In genomic region chr1:42233289-42233688, GRCm38 (mm10) we compare ENCODE assay signal across 13 mouse cellular contexts.
A peak's percentile ranks its signal among the peaks of the same experiment; 100 is the strongest.
DNase-seq lines count a peak whose midpoint lies in the region; ATAC-seq lines count a peak whose summit lies in the region.
"Had no signal": no experiment of that assay in that cellular context is flagged by ENCODE, and none has a peak within 500 bp of the region (broad histone marks: within the 10 kb centered on the region; RNA-seq: fewer than 3 reads in every experiment).

No protein-coding gene starts in this region.

- H3K9ac ChIP-seq in forebrain, embryonic 13.5 days, result 0 out of 2 replicates have a peak overlapping the region, but pooled peaks have one; percentile 8
- H3K9ac ChIP-seq in kidney, embryonic 16.5 days (replicated peaks; ENCODE audit: low read length), result no peak overlapping the region
- no peak overlapping the region for H3K9ac ChIP-seq in midbrain, embryonic 16.5 days (ENCODE audit: low read depth, low read length)
- H3K9ac ChIP-seq: embryonic facial prominence, embryonic 13.5 days had no signal

- H3K9me3 ChIP-seq in forebrain, embryonic 13.5 days (replicated peaks), result no peaks in the 10 kb centered on the region
- H3K9me3 ChIP-seq in kidney, embryonic 16.5 days (ENCODE audit: low read length), result no peaks in the 10 kb centered on the region
- no peaks in the 10 kb centered on the region for H3K9me3 ChIP-seq in midbrain, embryonic 16.5 days (replicated peaks; ENCODE audit: control insufficient read depth, low read length, poor library complexity, severe bottlenecking)
- H3K9me3 ChIP-seq: embryonic facial prominence, embryonic 13.5 days had no signal

- DNase-seq in embryo, embryonic 11 days, result peak; percentile 73
- no peak for DNase-seq in frontal cortex, postnatal 36 days (ENCODE audit: low spot score in 2 of 2)
- DNase-seq in gastrocnemius, adult 18-20 months (ENCODE audit: low spot score), result no peak
- DNase-seq in gastrocnemius, postnatal 25 days, result no peak
- no peak for DNase-seq in T-cell, adult 2 months (ENCODE audit: low spot score)
- DNase-seq: spleen, adult 18-20 months; thymus, postnatal 14 days had no signal

- peak overlapping the region; percentile 9 for H3K4me2 ChIP-seq in forebrain, embryonic 13.5 days
- no peak overlapping the region for H3K4me2 ChIP-seq in kidney, embryonic 16.5 days (replicated peaks; ENCODE audit: low read depth, low read length)
- peak overlapping the region; percentile 19; the same call in 1 of the 2 replicates for H3K4me2 ChIP-seq in midbrain, embryonic 16.5 days (ENCODE audit: low read length)
- H3K4me2 ChIP-seq: embryonic facial prominence, embryonic 13.5 days had no signal

- 2% methylated on average over 10 of the region's 10 CpGs for WGBS in forebrain, embryonic 13.5 days
- 12% methylated on average over 10 of the region's 10 CpGs for whole genome bisulfite sequencing in kidney, embryonic 16.5 days
- WGBS in midbrain, embryonic 16.5 days, result 4% methylated on average over 10 of the region's 10 CpGs

- no peak overlapping the region for H3K4me3 ChIP-seq in forebrain, embryonic 13.5 days
- no peak overlapping the region for H3K4me3 ChIP-seq in kidney, embryonic 16.5 days (ENCODE audit: low read length)
- H3K4me3 ChIP-seq in midbrain, embryonic 16.5 days (ENCODE audit: low read depth, low read length), result no peak overlapping the region
- H3K4me3 ChIP-seq: embryonic facial prominence, embryonic 13.5 days had no signal

- H3K4me1 ChIP-seq in forebrain, embryonic 13.5 days, result peaks cover 38% of the 10 kb centered on the region
- H3K4me1 ChIP-seq in kidney, embryonic 16.5 days (ENCODE audit: insufficient read depth, low read length), result peaks cover 9% of the 10 kb centered on the region
- peaks cover 9% of the 10 kb centered on the region for H3K4me1 ChIP-seq in midbrain, embryonic 16.5 days (ENCODE audit: control insufficient read depth, insufficient read depth, low read length)

- peak; percentile 70 for ATAC-seq in forebrain, embryonic 13.5 days
- peak; percentile 69 for ATAC-seq in kidney, embryonic 16.5 days (ENCODE audit: low FRiP score, low TSS enrichment)
- peak; percentile 66 for ATAC-seq in midbrain, embryonic 16.5 days
- ATAC-seq: intestine, embryonic 16.5 days had no signal

- H3K27ac ChIP-seq in forebrain, embryonic 13.5 days, result peak overlapping the region; percentile 70
- peak overlapping the region; percentile 62; the same call in 1 of the 2 replicates for H3K27ac ChIP-seq in kidney, embryonic 16.5 days (ENCODE audit: low read length)
- H3K27ac ChIP-seq in midbrain, embryonic 16.5 days (ENCODE audit: low read length), result no peak overlapping the region
- H3K27ac ChIP-seq: embryonic facial prominence, embryonic 13.5 days had no signal

- H3K27me3 ChIP-seq in forebrain, embryonic 13.5 days, result no peaks in the 10 kb centered on the region
- no peaks in the 10 kb centered on the region for H3K27me3 ChIP-seq in kidney, embryonic 16.5 days (ENCODE audit: insufficient read depth, low read length)
- no peaks in the 10 kb centered on the region for H3K27me3 ChIP-seq in midbrain, embryonic 16.5 days (ENCODE audit: control insufficient read depth, insufficient read depth, low read depth, low read length)
- H3K27me3 ChIP-seq: CH12.LX; embryonic facial prominence, embryonic 13.5 days had no signal

- H3K36me3 ChIP-seq in forebrain, embryonic 13.5 days (ENCODE audit: poor library complexity, severe bottlenecking), result no peaks in the 10 kb centered on the region
- no peaks in the 10 kb centered on the region for H3K36me3 ChIP-seq in kidney, embryonic 16.5 days (ENCODE audit: insufficient read depth, low read length)
- H3K36me3 ChIP-seq in midbrain, embryonic 16.5 days (ENCODE audit: control insufficient read depth, insufficient read depth, low read length), result no peaks in the 10 kb centered on the region
- H3K36me3 ChIP-seq: embryonic facial prominence, embryonic 13.5 days had no signal
